20 mouse cellular contexts compared by ENCODE assay signal in the genomic region with DNA sequence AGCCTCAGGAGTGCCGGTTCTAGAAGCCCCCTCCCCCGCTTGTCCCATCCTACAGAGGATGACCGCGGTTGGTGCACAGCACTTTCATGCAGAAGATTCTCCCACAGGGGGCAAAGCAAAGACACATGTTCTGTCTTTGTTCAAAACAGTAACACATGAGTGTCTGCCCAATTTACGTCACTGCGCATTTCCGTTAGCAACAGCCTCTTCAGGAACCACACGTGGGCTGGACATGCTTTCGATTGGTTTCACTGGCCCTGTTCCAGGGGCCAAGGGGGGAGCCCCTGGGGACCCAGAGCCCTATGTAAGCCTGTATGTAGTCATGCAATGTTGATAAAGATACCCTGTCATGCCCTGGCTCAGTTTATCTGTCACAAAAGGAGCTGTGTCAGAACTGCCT.
A peak's percentile ranks its signal among the peaks of the same experiment; 100 is the strongest.
DNase-seq lines count a peak whose midpoint lies in the region; ATAC-seq and TF ChIP-seq lines count a peak whose summit lies in the region.
"Had no signal": no experiment of that assay in that cellular context is flagged by ENCODE, and none has a peak within 500 bp of the region (broad histone marks: within the 10 kb centered on the region; RNA-seq: fewer than 3 reads in every experiment).

No protein-coding gene starts in this region.

- no peak for TF ChIP-seq CTCF in gastrocnemius, adult 2 months (IDR thresholded peaks at IDR 0.05)
- no peak for TF ChIP-seq CTCF in forebrain, postnatal 0 days (IDR thresholded peaks at IDR 0.05; ENCODE audit: low read depth)

- H3K4me1 ChIP-seq in embryonic facial prominence, embryonic 10.5 days = peaks cover 29% of the 10 kb centered on the region
- H3K4me1 ChIP-seq in neural tube, embryonic 11.5 days (ENCODE audit: control insufficient read depth, insufficient read depth, low read length) = no peaks in the 10 kb centered on the region
- H3K4me1 ChIP-seq in forebrain, postnatal 0 days (ENCODE audit: insufficient read depth) = no peaks in the 10 kb centered on the region
- H3K4me1 ChIP-seq: forebrain, embryonic 15.5 days had no signal

- no peak overlapping the region for H3K4me3 ChIP-seq in embryonic facial prominence, embryonic 10.5 days
- no peak overlapping the region for H3K4me3 ChIP-seq in neural tube, embryonic 11.5 days (ENCODE audit: low read depth, low read length)
- H3K4me3 ChIP-seq in gastrocnemius, adult 2 months = no peak overlapping the region
- H3K4me3 ChIP-seq in forebrain, postnatal 0 days (ENCODE audit: low read depth, low read length) = no peak overlapping the region
- H3K4me3 ChIP-seq: forebrain, embryonic 15.5 days; kidney, embryonic 15.5 days had no signal

- WGBS in embryonic facial prominence, embryonic 10.5 days = 57% methylated on average over 9 of the region's 9 CpGs
- 57% methylated on average over 9 of the region's 9 CpGs for WGBS in neural tube, embryonic 11.5 days
- WGBS in forebrain, postnatal 0 days = 68% methylated on average over 9 of the region's 9 CpGs

- no peaks in the 10 kb centered on the region for H3K36me3 ChIP-seq in embryonic facial prominence, embryonic 10.5 days (replicated peaks)
- H3K36me3 ChIP-seq in neural tube, embryonic 11.5 days (ENCODE audit: control insufficient read depth, insufficient read depth, low read length) = no peaks in the 10 kb centered on the region
- no peaks in the 10 kb centered on the region for H3K36me3 ChIP-seq in forebrain, postnatal 0 days (ENCODE audit: insufficient read depth)
- H3K36me3 ChIP-seq: forebrain, embryonic 15.5 days; kidney, embryonic 15.5 days had no signal

- intact Hi-C loops in gastrocnemius, adult 2 months (cut with DNase I) = no loop called here

- H3K27ac ChIP-seq in embryonic facial prominence, embryonic 10.5 days (replicated peaks) = peak overlapping the region; percentile 8; the same call in 1 of the 2 replicates
- no peak overlapping the region for H3K27ac ChIP-seq in neural tube, embryonic 11.5 days (ENCODE audit: low read depth, low read length)
- H3K27ac ChIP-seq in gastrocnemius, adult 2 months = no peak overlapping the region
- no peak overlapping the region for H3K27ac ChIP-seq in forebrain, postnatal 0 days (ENCODE audit: low read depth, low read length)
- H3K27ac ChIP-seq: forebrain, embryonic 15.5 days; kidney, embryonic 15.5 days had no signal

- no peak for ATAC-seq in neural tube, embryonic 11.5 days (ENCODE audit: insufficient read depth, low FRiP score, low TSS enrichment)
- no peak for ATAC-seq in forebrain, postnatal 0 days
- ATAC-seq: forebrain, embryonic 15.5 days; hindbrain, embryonic 16.5 days; intestine, embryonic 16.5 days had no signal

- DNase-seq in embryo, embryonic 11 days = peak; percentile 46
- DNase-seq in embryo, embryonic 9.5 days (ENCODE audit: extremely low spot score) = no peak
- peak; percentile 42 for DNase-seq in embryonic facial prominence, embryonic 10.5 days (ENCODE audit: low spot score)
- peak; percentile 36 for DNase-seq in forelimb bud, embryonic 11.5 days (ENCODE audit: low read depth, low spot score)
- DNase-seq in neural tube, embryonic 11.5 days (ENCODE audit: low spot score) = peak; percentile 36
- no peak for DNase-seq in layer of hippocampus, adult 18-20 months (ENCODE audit: low spot score in 2 of 2)
- no peak for DNase-seq in gastrocnemius, adult 2 months
- DNase-seq in forebrain, postnatal 0 days = no peak
- DNase-seq: adrenal gland, adult 2 months; cerebellum, adult 8-10 months; heart, adult 18-20 months; lung, adult 18-20 months; lung, postnatal 14 days; right cerebral cortex, postnatal 25 days; thymus, adult 2 months had no signal

- H3K9me3 ChIP-seq in embryonic facial prominence, embryonic 10.5 days = no peaks in the 10 kb centered on the region
- no peaks in the 10 kb centered on the region for H3K9me3 ChIP-seq in neural tube, embryonic 11.5 days (ENCODE audit: control insufficient read depth, low read length)
- H3K9me3 ChIP-seq in forebrain, postnatal 0 days (ENCODE audit: low read length) = no peaks in the 10 kb centered on the region
- H3K9me3 ChIP-seq: forebrain, embryonic 15.5 days; kidney, embryonic 15.5 days had no signal

- H3K9ac ChIP-seq in neural tube, embryonic 11.5 days (ENCODE audit: low read length) = no peak overlapping the region
- H3K9ac ChIP-seq in forebrain, postnatal 0 days = no peak overlapping the region
- H3K9ac ChIP-seq: forebrain, embryonic 15.5 days; kidney, embryonic 15.5 days had no signal

- H3K27me3 ChIP-seq in embryonic facial prominence, embryonic 10.5 days (replicated peaks; ENCODE audit: low read depth, poor library complexity, severe bottlenecking) = no peaks in the 10 kb centered on the region
- no peaks in the 10 kb centered on the region for H3K27me3 ChIP-seq in neural tube, embryonic 11.5 days (ENCODE audit: control insufficient read depth, insufficient read depth, low read length)
- H3K27me3 ChIP-seq in forebrain, postnatal 0 days (ENCODE audit: insufficient read depth, low read length) = no peaks in the 10 kb centered on the region
- H3K27me3 ChIP-seq: forebrain, embryonic 15.5 days; kidney, embryonic 15.5 days had no signal

- H3K4me2 ChIP-seq in neural tube, embryonic 11.5 days (ENCODE audit: low read depth) = no peak overlapping the region
- no peak overlapping the region for H3K4me2 ChIP-seq in forebrain, postnatal 0 days (ENCODE audit: low read depth)
- H3K4me2 ChIP-seq: forebrain, embryonic 15.5 days; kidney, embryonic 15.5 days; liver, embryonic 11.5 days had no signal

Comparison
In these comparisons a context has a peak if more than half of its experiments do, and no peak if none do; other contexts are left out.
1. DNase-seq: peak in embryo, embryonic 11 days (single experiment), embryonic facial prominence, embryonic 10.5 days (single experiment), forelimb bud, embryonic 11.5 days (single experiment) and neural tube, embryonic 11.5 days (single experiment); none in embryo, embryonic 9.5 days (single experiment), layer of hippocampus, adult 18-20 months (0 of 2), gastrocnemius, adult 2 months (single experiment) and forebrain, postnatal 0 days (single experiment).